ENCODE assay signal across 25 mouse cellular contexts in the genomic region with DNA sequence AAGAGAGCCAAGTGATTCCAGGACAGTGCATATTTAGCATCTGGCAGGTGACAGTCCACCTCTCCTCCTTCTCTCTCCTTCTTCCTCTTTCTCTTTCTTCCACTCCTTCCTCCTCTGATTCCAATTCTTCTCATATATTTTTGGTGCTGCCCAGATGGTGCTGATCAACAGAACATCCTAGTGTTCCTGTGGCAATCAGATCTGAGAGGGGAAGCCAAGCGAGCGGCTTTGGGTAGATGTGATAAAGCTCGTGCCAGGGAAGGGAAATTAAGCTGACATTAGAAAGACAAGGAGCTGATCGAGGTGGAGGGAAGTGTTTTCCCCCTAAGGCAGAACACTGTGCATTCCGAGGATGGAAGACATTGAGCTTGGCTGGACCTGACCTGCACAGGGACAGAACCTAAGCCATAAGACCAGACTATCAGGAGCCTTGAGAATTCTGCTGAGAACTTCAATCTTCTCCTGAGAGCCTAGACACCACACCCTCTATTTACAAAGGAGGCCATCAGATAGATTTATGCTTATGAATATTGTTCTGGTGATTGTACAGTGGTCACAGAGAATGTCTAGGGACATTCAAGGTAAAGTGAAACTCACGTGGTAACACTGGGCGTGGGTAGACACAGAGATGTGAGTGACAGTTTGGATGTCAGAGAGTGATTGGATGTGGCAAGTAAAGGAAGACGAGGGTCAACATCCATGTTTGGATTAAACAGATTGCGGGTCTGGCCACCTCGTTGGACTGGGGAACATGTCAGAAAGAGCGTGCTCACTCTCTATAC. TPM values are rescaled to one million over a fixed set of nuclear protein-coding genes. Genes with fewer than 3 reads are reported as not detected.
DNase-seq lines count a peak whose midpoint lies in the region; ATAC-seq lines count a peak whose summit lies in the region.
"Had no signal": no experiment of that assay in that cellular context is flagged by ENCODE, and none has a peak within 500 bp of the region (broad histone marks: within the 10 kb centered on the region; RNA-seq: fewer than 3 reads in every experiment).

No protein-coding gene starts in this region.

- intact Hi-C loops in left cerebral cortex, postnatal 14 days (cut with DNase I): no loop called here

- 46% methylated on average over 11 of the region's 11 CpGs for WGBS in liver, embryonic 16.5 days (ENCODE audit: insufficient replicate concordance)
- WGBS in neural tube, embryonic 15.5 days: 88% methylated on average over 11 of the region's 11 CpGs

- H3K4me2 ChIP-seq in liver, embryonic 16.5 days (ENCODE audit: low read depth, low read length): peak overlapping the region; percentile 4
- no peak overlapping the region for H3K4me2 ChIP-seq in neural tube, embryonic 15.5 days
- H3K4me2 ChIP-seq: limb, embryonic 13.5 days; midbrain, embryonic 13.5 days had no signal

- no peaks in the 10 kb centered on the region for H3K4me1 ChIP-seq in liver, embryonic 16.5 days (ENCODE audit: control insufficient read depth, low read depth, low read length)
- no peaks in the 10 kb centered on the region for H3K4me1 ChIP-seq in neural tube, embryonic 15.5 days
- H3K4me1 ChIP-seq: hindbrain, embryonic 10.5 days; limb, embryonic 13.5 days had no signal

- peak overlapping the region; percentile 51 for H3K4me3 ChIP-seq in liver, embryonic 16.5 days (ENCODE audit: low read depth, low read length)
- H3K4me3 ChIP-seq in neural tube, embryonic 15.5 days (replicated peaks): no peak overlapping the region
- H3K4me3 ChIP-seq: gastrocnemius, adult 2 months; hindbrain, embryonic 10.5 days; limb, embryonic 13.5 days; midbrain, embryonic 13.5 days; myocyte had no signal

- H3K27ac ChIP-seq in liver, embryonic 16.5 days (ENCODE audit: low read length): peak overlapping the region; percentile 39
- H3K27ac ChIP-seq in neural tube, embryonic 15.5 days (replicated peaks): no peak overlapping the region
- H3K27ac ChIP-seq: gastrocnemius, adult 2 months; hindbrain, embryonic 10.5 days; limb, embryonic 13.5 days; midbrain, embryonic 13.5 days had no signal

- H3K9ac ChIP-seq in liver, embryonic 16.5 days (ENCODE audit: low read depth, low read length): no peak overlapping the region
- H3K9ac ChIP-seq in neural tube, embryonic 15.5 days (replicated peaks): no peak overlapping the region
- H3K9ac ChIP-seq: limb, embryonic 13.5 days; midbrain, embryonic 13.5 days had no signal

- no peaks in the 10 kb centered on the region for H3K27me3 ChIP-seq in liver, embryonic 16.5 days (ENCODE audit: control insufficient read depth, insufficient read depth, low read depth, low read length)
- H3K27me3 ChIP-seq in neural tube, embryonic 15.5 days (replicated peaks): no peaks in the 10 kb centered on the region
- H3K27me3 ChIP-seq: limb, embryonic 13.5 days; midbrain, embryonic 13.5 days had no signal

- peak; percentile 86 for ATAC-seq in frontal cortex, adult (ENCODE audit: low TSS enrichment)
- ATAC-seq in liver, embryonic 16.5 days (ENCODE audit: low read depth): peak; percentile 64
- ATAC-seq in neural tube, embryonic 15.5 days (ENCODE audit: low FRiP score): no peak
- ATAC-seq: forebrain, embryonic 14.5 days; lung, postnatal 0 days; midbrain, embryonic 13.5 days had no signal

- DNase-seq in frontal cortex, postnatal 36 days (ENCODE audit: low spot score in 2 of 2): no peak
- DNase-seq in layer of hippocampus, adult 9-11 months: peak; percentile 44
- no peak for DNase-seq in layer of hippocampus, postnatal 10 days (ENCODE audit: low spot score in 2 of 2)
- no peak for DNase-seq in ovary, postnatal 14 days (ENCODE audit: low spot score)
- DNase-seq in left cerebral cortex, postnatal 14 days (ENCODE audit: low spot score in 2 of 2): no peak
- DNase-seq: cerebellum, adult 11 months; cerebellum, postnatal 14 days; gastrocnemius, adult 2 months; heart, adult 18-20 months; retina, postnatal 1 day; right cerebral cortex, postnatal 4 days had no signal

- H3K36me3 ChIP-seq in liver, embryonic 16.5 days (ENCODE audit: control insufficient read depth, insufficient read depth): no peaks in the 10 kb centered on the region
- H3K36me3 ChIP-seq in neural tube, embryonic 15.5 days: no peaks in the 10 kb centered on the region
- H3K36me3 ChIP-seq: hindbrain, embryonic 10.5 days; limb, embryonic 13.5 days; midbrain, embryonic 13.5 days had no signal

- H3K9me3 ChIP-seq in liver, embryonic 16.5 days (replicated peaks; ENCODE audit: control insufficient read depth, low read length): no peaks in the 10 kb centered on the region
- no peaks in the 10 kb centered on the region for H3K9me3 ChIP-seq in neural tube, embryonic 15.5 days (replicated peaks)
- H3K9me3 ChIP-seq: hindbrain, embryonic 10.5 days; limb, embryonic 13.5 days; midbrain, embryonic 13.5 days had no signal

RNA-seq across cellular contexts. Expression of a gene that starts 1.3 kb away (rescaled TPM):
- total RNA-seq in layer of hippocampus, postnatal 10 days (2021): under 1 TPM; 0.40 to 0.82 TPM
- polyA plus RNA-seq in liver, embryonic 16.5 days (2015; fragmentation: Nextera tagmentation; extraction: Ambion mirVana): 2.2 and 2.3 TPM in 2 replicates
- 0.32 TPM in 1 of 2 replicates, not detected in the other for polyA plus RNA-seq in neural tube, embryonic 15.5 days (2015; fragmentation: Nextera tagmentation; extraction: Ambion mirVana)
- total RNA-seq in left cerebral cortex, postnatal 14 days (2021): under 1 TPM; 0.30 to 0.48 TPM
- total RNA-seq: megakaryocyte progenitor cell, adult 5-6 weeks; MEL; neutrophil, adult 5-6 weeks had no signal
- polyA plus RNA-seq: forebrain, embryonic 14.5 days; heart, embryonic 14.5 days; limb, embryonic 13.5 days; lung, postnatal 0 days; midbrain, embryonic 13.5 days; myocyte had no signal

RNA-seq across cellular contexts. Expression of a gene that starts 27.0 kb away (rescaled TPM):
- 100 to 1,000 TPM; 629 to 700 TPM for total RNA-seq in layer of hippocampus, postnatal 10 days (2021)
- polyA plus RNA-seq in liver, embryonic 16.5 days (2015; fragmentation: Nextera tagmentation; extraction: Ambion mirVana): 0.48 and 0.55 TPM in 2 replicates
- polyA plus RNA-seq in neural tube, embryonic 15.5 days (2015; fragmentation: Nextera tagmentation; extraction: Ambion mirVana): 9.0 and 9.9 TPM in 2 replicates
- 100 to 1,000 TPM; 101 to 163 TPM for total RNA-seq in left cerebral cortex, postnatal 14 days (2021)
- total RNA-seq: megakaryocyte progenitor cell, adult 5-6 weeks; MEL; neutrophil, adult 5-6 weeks had no signal

RNA-seq across cellular contexts. Expression of a gene that starts 28.8 kb away (rescaled TPM):
- total RNA-seq in layer of hippocampus, postnatal 10 days (2021): not detected
- 0.02 and 0.04 TPM in 2 replicates for polyA plus RNA-seq in liver, embryonic 16.5 days (2015; fragmentation: Nextera tagmentation; extraction: Ambion mirVana)
- polyA plus RNA-seq in neural tube, embryonic 15.5 days (2015; fragmentation: Nextera tagmentation; extraction: Ambion mirVana): not detected in 2 replicates
- under 1 TPM in 1 of 2 experiments, not detected in 1; 0.13 TPM for total RNA-seq in left cerebral cortex, postnatal 14 days (2021)
- total RNA-seq: gastrocnemius, adult 2 months; heart, adult 18-20 months; megakaryocyte progenitor cell, adult 5-6 weeks; MEL; neutrophil, adult 5-6 weeks had no signal
- polyA plus RNA-seq: forebrain, embryonic 14.5 days; heart, embryonic 14.5 days; hindbrain, embryonic 10.5 days; limb, embryonic 13.5 days; midbrain, embryonic 13.5 days; myocyte; thymus, postnatal 0 days had no signal

RNA-seq across cellular contexts. Expression of a gene that starts 29.8 kb away (rescaled TPM):
- under 1 TPM; 0.36 to 0.73 TPM for total RNA-seq in layer of hippocampus, postnatal 10 days (2021)
- not detected in 2 replicates for polyA plus RNA-seq in liver, embryonic 16.5 days (2015; fragmentation: Nextera tagmentation; extraction: Ambion mirVana)
- 0.10 TPM in 1 of 2 replicates, not detected in the other for polyA plus RNA-seq in neural tube, embryonic 15.5 days (2015; fragmentation: Nextera tagmentation; extraction: Ambion mirVana)
- total RNA-seq in left cerebral cortex, postnatal 14 days (2021): under 1 TPM; 0.15 to 0.53 TPM
- total RNA-seq: megakaryocyte progenitor cell, adult 5-6 weeks; MEL; neutrophil, adult 5-6 weeks had no signal
- polyA plus RNA-seq: forebrain, embryonic 14.5 days; heart, embryonic 14.5 days; hindbrain, embryonic 10.5 days; lung, postnatal 0 days; midbrain, embryonic 13.5 days had no signal
